Mouse (Mus musculus): Measurements from ENCODE around the gene Gm6169. TPM values are rescaled to one million over a fixed set of nuclear protein-coding genes. Genes with fewer than 3 reads are reported as not detected.
A peak's percentile ranks its signal among the peaks of the same experiment; 100 is the strongest.
"Not testable (repeated sequence)": the region's sequence is repeated elsewhere in the genome, so short reads cannot be mapped to it uniquely, and the experiment has no call there.

Gm6169 gene
- polyA plus RNA-seq, 1 experiment from 2014 or later = 0.32 TPM

GRCm38 (mm10) chr13:97066649-97067550 lies 32.1 kb downstream of the Gm6169 start, which contains the start of gene Fam169a:
Fam169a (plus strand) TSS chr13:97067286.
- H3K4me3 ChIP-seq = no peak within 1 kb of the TSS
- H3K4me1 ChIP-seq (replicated peaks) = 0 out of 2 replicates have a peak, but pooled peaks cover 4% of the 10 kb centered on the region
- no peaks in the 10 kb centered on the region for H3K9me3 ChIP-seq
- 36% methylated on average over 15 of the region's 15 CpGs for WGBS
- H3K36me3 ChIP-seq = no peaks in the 10 kb centered on the region
- H3K27ac ChIP-seq (replicated peaks) = no peak within 1 kb of the TSS
- H3K27me3 ChIP-seq = 0 out of 2 replicates have a peak, but pooled peaks cover 9% of the 10 kb centered on the region
- H3K9ac ChIP-seq = no peak within 1 kb of the TSS
- no peak for ATAC-seq (ENCODE audit: low FRiP score, low read depth)
- H3K4me2 ChIP-seq = no peak within 1 kb of the TSS

DNA sequence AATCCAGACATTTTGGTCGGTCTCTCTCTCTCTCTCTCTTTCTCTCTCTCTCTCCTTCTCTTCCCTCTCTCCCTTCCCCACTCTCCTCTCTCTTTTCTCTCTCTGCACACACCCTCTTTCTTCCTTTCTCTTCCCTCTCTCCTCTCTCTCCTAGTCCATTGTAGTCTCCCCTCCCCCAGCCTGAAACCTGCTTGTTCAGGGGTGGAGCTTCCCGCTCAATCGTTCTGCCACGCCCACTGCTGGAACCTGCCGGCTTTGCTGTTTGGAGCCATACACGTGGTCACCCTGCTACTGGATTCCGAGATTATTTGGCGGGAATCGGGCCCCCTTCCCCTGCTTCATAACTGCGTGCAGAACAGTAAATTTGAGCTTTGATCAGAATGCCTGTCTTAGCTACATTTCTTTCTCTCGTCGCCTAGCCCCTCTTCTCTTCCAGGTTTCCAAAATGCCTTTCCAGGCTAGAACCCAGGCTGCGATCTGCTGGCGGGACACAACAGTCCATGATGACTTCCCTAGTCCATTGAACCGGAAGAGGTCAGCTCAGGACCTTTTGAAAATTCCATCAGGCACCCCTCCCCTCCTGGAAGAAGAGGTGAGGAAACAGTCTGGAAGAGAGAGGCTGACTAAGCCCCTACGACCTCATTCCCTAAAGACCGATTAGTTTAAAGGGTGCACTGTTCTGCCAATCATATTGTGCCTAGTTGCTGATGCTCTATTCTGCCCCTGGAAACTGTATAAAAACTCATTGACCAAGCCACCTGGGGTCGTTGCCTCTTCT lies 34.0 kb downstream of the Gm6169 start:
- WGBS = 42% methylated on average over 18 of the region's 18 CpGs
- not testable (repeated sequence) for H3K4me1 ChIP-seq (replicated peaks); H3K27ac ChIP-seq (replicated peaks); H3K36me3 ChIP-seq; H3K27me3 ChIP-seq; H3K9ac ChIP-seq; H3K9me3 ChIP-seq; H3K4me3 ChIP-seq
- ATAC-seq (ENCODE audit: low FRiP score, low read depth) = peak; percentile 16; the same call in 1 of the 2 replicates
- H3K4me2 ChIP-seq = peak overlapping the region; percentile 19

DNA sequence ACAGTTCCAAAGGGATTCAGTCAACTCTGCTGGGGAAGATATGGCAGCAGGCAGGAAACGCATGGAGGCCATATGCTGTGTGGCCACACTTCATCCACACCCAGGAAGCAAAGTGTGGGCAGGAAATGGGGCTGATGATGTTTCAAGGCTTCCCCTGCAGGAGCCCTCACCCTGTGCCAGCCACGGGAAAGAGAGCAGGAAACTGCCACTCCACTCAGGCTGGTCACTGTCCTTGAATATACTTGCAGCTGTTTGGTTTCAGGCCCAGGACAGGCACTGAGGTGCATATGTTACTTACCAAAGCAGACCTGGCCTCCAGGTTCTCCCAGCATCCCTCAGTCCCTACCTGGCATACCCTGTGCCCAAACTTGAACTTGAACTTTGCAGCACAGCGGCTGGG lies 34.6 kb downstream of the Gm6169 start:
- peak overlapping the region; percentile 19 for H3K4me2 ChIP-seq
- no peak overlapping the region for H3K4me3 ChIP-seq
- no peak overlapping the region for H3K27ac ChIP-seq (replicated peaks)
- no peak for ATAC-seq (ENCODE audit: low FRiP score, low read depth)
- 0 out of 2 replicates have a peak, but pooled peaks cover 4% of the 10 kb centered on the region for H3K4me1 ChIP-seq (replicated peaks)
- no peaks in the 10 kb centered on the region for H3K9me3 ChIP-seq
- 0 out of 2 replicates have a peak, but pooled peaks cover 6% of the 10 kb centered on the region for H3K27me3 ChIP-seq
- no peaks in the 10 kb centered on the region for H3K36me3 ChIP-seq
- WGBS = 65% methylated on average over 3 of the region's 3 CpGs
- no peak overlapping the region for H3K9ac ChIP-seq

DNA sequence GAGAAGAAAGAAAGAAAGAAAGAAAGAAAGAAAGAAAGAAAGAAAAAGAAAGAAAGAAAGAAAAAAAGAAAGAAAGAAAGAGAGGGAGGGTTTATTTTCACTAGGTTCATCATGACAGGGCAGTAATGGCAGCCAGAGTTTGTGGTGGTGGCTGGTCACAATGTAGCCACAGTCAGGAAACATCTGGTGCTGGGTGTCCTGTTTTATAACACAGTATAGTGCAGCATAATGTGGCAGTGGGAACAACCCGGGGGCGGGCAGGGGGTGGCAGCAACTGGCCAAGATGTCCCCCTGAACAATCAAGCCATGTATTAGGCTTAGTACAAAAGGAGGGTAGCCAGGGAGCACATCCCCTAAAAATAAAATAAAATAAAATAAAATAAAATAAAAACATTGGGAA lies 35.6 kb downstream of the Gm6169 start:
- no peak overlapping the region for H3K4me2 ChIP-seq
- H3K9ac ChIP-seq = no peak overlapping the region
- 0 out of 2 replicates have a peak, but pooled peaks cover 6% of the 10 kb centered on the region for H3K27me3 ChIP-seq
- ATAC-seq (ENCODE audit: low FRiP score, low read depth) = no peak
- H3K4me1 ChIP-seq (replicated peaks) = 0 out of 2 replicates have a peak, but pooled peaks cover 4% of the 10 kb centered on the region
- no peak overlapping the region for H3K4me3 ChIP-seq
- no peaks in the 10 kb centered on the region for H3K36me3 ChIP-seq
- WGBS = 81% methylated on average over 2 of the region's 2 CpGs
- no peaks in the 10 kb centered on the region for H3K9me3 ChIP-seq
- no peak overlapping the region for H3K27ac ChIP-seq (replicated peaks)

GRCm38 (mm10) chr13:97062151-97062550 lies 36.9 kb downstream of the Gm6169 start:
- Histone ChIP-seq H3K36me3 (no peaks in the 10 kb centered on the region), H3K4me1 (replicated peaks) (0 out of 2 replicates have a peak, but pooled peaks cover 4% of the 10 kb centered on the region), H3K9ac (no peak overlapping the region), H3K27ac (replicated peaks) (no peak overlapping the region), H3K9me3 (no peaks in the 10 kb centered on the region), H3K4me3 (no peak overlapping the region), H3K4me2 (no peak overlapping the region), H3K27me3 (0 out of 2 replicates have a peak, but pooled peaks cover 2% of the 10 kb centered on the region)
- WGBS = 94% methylated on average over 3 of the region's 3 CpGs
- ATAC-seq (ENCODE audit: low FRiP score, low read depth) = no peak

GRCm38 (mm10) chr13:97060331-97060730 lies 38.7 kb downstream of the Gm6169 start:
- 42% methylated on average over 4 of the region's 8 CpGs for WGBS
- Histone ChIP-seq H3K36me3 (no peaks in the 10 kb centered on the region), H3K4me2 (no peak overlapping the region), H3K4me1 (replicated peaks) (0 out of 2 replicates have a peak, but pooled peaks cover 4% of the 10 kb centered on the region), H3K27me3 (no peaks in the 10 kb centered on the region), H3K9ac (no peak overlapping the region), H3K9me3 (no peaks in the 10 kb centered on the region), H3K4me3 (no peak overlapping the region), H3K27ac (replicated peaks) (no peak overlapping the region)
- no peak for ATAC-seq (ENCODE audit: low FRiP score, low read depth)

- 0 out of 2 replicates have a peak, but pooled peaks cover 4% of the 10 kb centered on the region for H3K4me1 ChIP-seq (replicated peaks)
- no peaks in the 10 kb centered on the region for H3K27me3 ChIP-seq
- 90% methylated on average over 6 of the region's 6 CpGs for WGBS
- H3K27ac ChIP-seq (replicated peaks) = no peak overlapping the region
- H3K36me3 ChIP-seq = no peaks in the 10 kb centered on the region
- H3K4me2 ChIP-seq = no peak overlapping the region
- H3K9ac ChIP-seq = no peak overlapping the region
- no peaks in the 10 kb centered on the region for H3K9me3 ChIP-seq
- no peak overlapping the region for H3K4me3 ChIP-seq
- ATAC-seq (ENCODE audit: low FRiP score, low read depth) = no peak
Measured at GRCm38 (mm10) chr13:97059746-97060145, 39.3 kb downstream of the Gm6169 start.

DNA sequence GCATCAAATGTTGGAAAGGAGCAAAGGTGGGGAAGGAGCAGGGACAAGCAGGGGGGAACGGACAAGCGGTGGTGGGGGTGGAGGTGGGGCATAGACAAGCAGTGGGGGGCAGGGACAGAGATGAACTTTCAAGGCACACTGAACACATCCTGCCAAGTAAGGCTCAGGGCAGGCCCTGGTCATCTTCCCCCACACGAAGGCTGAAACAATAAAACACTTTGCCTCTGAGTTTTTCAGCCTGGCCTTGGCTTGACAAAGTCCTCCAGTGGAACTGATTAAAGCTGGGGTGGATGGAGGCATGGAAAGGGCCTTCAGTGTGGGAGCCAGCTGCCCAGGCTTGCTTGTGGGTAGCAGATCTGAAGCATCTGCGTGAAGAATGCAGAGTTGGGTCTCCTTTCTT lies 41.2 kb downstream of the Gm6169 start:
- no peaks in the 10 kb centered on the region for H3K9me3 ChIP-seq
- H3K36me3 ChIP-seq = no peaks in the 10 kb centered on the region
- no peaks in the 10 kb centered on the region for H3K4me1 ChIP-seq (replicated peaks)
- H3K4me2 ChIP-seq = no peak overlapping the region
- no peak for ATAC-seq (ENCODE audit: low FRiP score, low read depth)
- WGBS = 55% methylated on average over 4 of the region's 4 CpGs
- H3K9ac ChIP-seq = no peak overlapping the region
- H3K27me3 ChIP-seq = no peaks in the 10 kb centered on the region
- H3K27ac ChIP-seq (replicated peaks) = no peak overlapping the region
- no peak overlapping the region for H3K4me3 ChIP-seq

GRCm38 (mm10) chr13:97053844-97054243 lies 45.2 kb downstream of the Gm6169 start:
- Histone ChIP-seq H3K9ac (no peak overlapping the region), H3K4me1 (replicated peaks) (no peaks in the 10 kb centered on the region), H3K27me3 (no peaks in the 10 kb centered on the region), H3K4me2 (no peak overlapping the region), H3K27ac (replicated peaks) (no peak overlapping the region), H3K4me3 (no peak overlapping the region), H3K36me3 (no peaks in the 10 kb centered on the region), H3K9me3 (no peaks in the 10 kb centered on the region)
- WGBS = 51% methylated on average over 8 of the region's 8 CpGs
- no peak for ATAC-seq (ENCODE audit: low FRiP score, low read depth)

GRCm38 (mm10) chr13:97052667-97053066 lies 46.4 kb downstream of the Gm6169 start:
- no peak overlapping the region for H3K9ac ChIP-seq
- WGBS = 15% methylated on average over 11 of the region's 11 CpGs
- no peaks in the 10 kb centered on the region for H3K9me3 ChIP-seq
- ATAC-seq (ENCODE audit: low FRiP score, low read depth) = peak; percentile 73; the same call in 1 of the 2 replicates
- H3K4me3 ChIP-seq = no peak overlapping the region
- no peaks in the 10 kb centered on the region for H3K36me3 ChIP-seq
- no peaks in the 10 kb centered on the region for H3K4me1 ChIP-seq (replicated peaks)
- no peak overlapping the region for H3K27ac ChIP-seq (replicated peaks)
- no peak overlapping the region for H3K4me2 ChIP-seq
- no peaks in the 10 kb centered on the region for H3K27me3 ChIP-seq

DNA sequence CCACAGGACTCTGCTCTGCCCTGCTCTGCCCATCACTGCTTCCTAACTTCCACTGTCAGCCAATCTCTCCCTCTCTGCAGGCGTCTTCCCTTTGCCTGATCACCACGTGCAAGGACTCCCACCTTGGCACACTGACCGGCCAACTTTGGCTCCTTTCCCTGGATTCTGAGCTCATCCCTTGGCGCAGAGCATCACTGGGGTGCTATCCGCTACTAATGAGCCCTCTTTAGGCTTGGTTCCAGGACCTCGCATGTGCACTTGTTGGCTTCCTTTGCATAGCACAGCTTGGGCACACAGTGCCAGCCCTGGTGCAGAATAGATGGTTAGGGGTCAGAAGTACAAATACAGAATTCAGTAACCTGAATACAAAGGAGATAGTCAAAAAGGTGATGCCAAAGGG lies 47.9 kb downstream of the Gm6169 start:
- ATAC-seq (ENCODE audit: low FRiP score, low read depth) = peak; percentile 19; the same call in 1 of the 2 replicates
- Histone ChIP-seq H3K27ac (replicated peaks) (no peak overlapping the region), H3K4me1 (replicated peaks) (no peaks in the 10 kb centered on the region), H3K36me3 (no peaks in the 10 kb centered on the region), H3K27me3 (no peaks in the 10 kb centered on the region), H3K9me3 (no peaks in the 10 kb centered on the region), H3K4me2 (no peak overlapping the region), H3K9ac (no peak overlapping the region), H3K4me3 (no peak overlapping the region)
- WGBS = 69% methylated on average over 6 of the region's 6 CpGs

Measured in hindbrain, embryonic 15.5 days (tissue).